Mouse (Mus musculus) midbrain, embryonic 13.5 days (tissue): ENCODE measurements around the gene Hcn3. TPM values are rescaled to one million over a fixed set of nuclear protein-coding genes. Genes with fewer than 3 reads are reported as not detected.

ENCODE experiments used
- ATAC-seq: fragments of 200-750 bp; cut with Nextera tagmentation; 2 replicates; pipeline ENCODE4 v1.8.0; 2017; ENCODE audit warnings: mild to moderate bottlenecking, moderate TSS enrichment, moderate library complexity
- H3K27ac ChIP-seq: fragments of 300-500 bp; sonication (generic); 2 replicates; pipeline ENCODE4 v1.5.1; 2015; ENCODE audit warnings: inconsistent platforms, mild to moderate bottlenecking, moderate library complexity
- H3K27me3 ChIP-seq: fragments of 300-500 bp; sonication (generic); 2 replicates; pipeline ENCODE4 v1.6.1; 2015; ENCODE audit warnings: mild to moderate bottlenecking, inconsistent platforms
- H3K36me3 ChIP-seq: fragments of 300-500 bp; sonication (generic); 2 replicates; pipeline ENCODE4 v1.6.1; 2015; ENCODE audit warnings: mild to moderate bottlenecking, inconsistent platforms
- H3K4me1 ChIP-seq: fragments of 300-500 bp; sonication (generic); replicated peaks from 2 replicates; pipeline ENCODE4 v1.6.1; 2015; ENCODE audit warnings: inconsistent platforms
- H3K4me2 ChIP-seq: fragments of 300-500 bp; sonication (generic); replicated peaks from 2 replicates; pipeline ENCODE4 v1.6.1; 2015; ENCODE audit warnings: moderate library complexity, mild to moderate bottlenecking, inconsistent platforms
- H3K4me3 ChIP-seq: fragments of 300-500 bp; sonication (generic); replicated peaks from 2 replicates; pipeline ENCODE4 v1.5.1; 2015; ENCODE audit warnings: mild to moderate bottlenecking, inconsistent platforms
- H3K9ac ChIP-seq: fragments of 300-500 bp; sonication (generic); replicated peaks from 2 replicates; pipeline ENCODE4 v1.6.1; 2015; ENCODE audit warnings: mild to moderate bottlenecking, inconsistent platforms
- H3K9me3 ChIP-seq: fragments of 300-500 bp; sonication (generic); 2 replicates; pipeline ENCODE4 v1.6.1; 2016; ENCODE audit warnings: mild to moderate bottlenecking, inconsistent platforms
- WGBS: fragments of 180-500 bp; shearing (Covaris S2); methylation state at CpG from one replicate; pipeline ENCODE4 v1.1.7; 2015; 5-methylcytosine and 5-hydroxymethylcytosine counted together
- polyA plus RNA-seq: library from polyadenylated mRNA; unstranded; fragments of >200 nt; fragmentation: Nextera tagmentation; extraction: Ambion mirVana; gene quantifications from 2 replicates; pipeline ENCODE4 v1.2.1, GENCODE M21; 2015

The Hcn3 gene
- 28.9 and 32.3 TPM in 2 replicates for polyA plus RNA-seq

GRCm38 (mm10) chr3:89159616-89160344 lies at the start of gene Hcn3:
Gene Hcn3, minus strand, starts transcription at chr3:89160196.
- peak; percentile 86 for ATAC-seq
- H3K27me3 ChIP-seq, result 0 out of 2 replicates have a peak, but pooled peaks cover 4% of the 10 kb centered on the region
- peak within 1 kb of the TSS; percentile 90 for H3K9ac ChIP-seq
- WGBS, result under 1% methylated on average over 47 of the region's 66 CpGs
- peaks cover 32% of the 10 kb centered on the region for H3K4me1 ChIP-seq
- no peaks in the 10 kb centered on the region for H3K36me3 ChIP-seq
- peak within 1 kb of the TSS; percentile 56 for H3K27ac ChIP-seq
- H3K4me3 ChIP-seq, result peak within 1 kb of the TSS; percentile 88
- H3K9me3 ChIP-seq, result no peaks in the 10 kb centered on the region
- peak within 1 kb of the TSS; percentile 92 for H3K4me2 ChIP-seq

- Histone ChIP-seq H3K4me2 (no peak overlapping the region), H3K4me3 (no peak overlapping the region), H3K36me3 (peaks cover 65% of the 10 kb centered on the region), H3K9me3 (no peaks in the 10 kb centered on the region), H3K9ac (no peak overlapping the region), H3K4me1 (peaks cover 16% of the 10 kb centered on the region), H3K27me3 (no peaks in the 10 kb centered on the region), H3K27ac (no peak overlapping the region)
- no peak for ATAC-seq
- 93% methylated on average over 7 of the region's 7 CpGs for WGBS
These were observed 49.7 kb upstream of the Hcn3 start for GRCm38 (mm10) chr3:89209731-89210130.

GRCm38 (mm10) chr3:89208736-89209135 lies 48.7 kb upstream of the Hcn3 start:
- peaks cover 12% of the 10 kb centered on the region for H3K4me1 ChIP-seq
- WGBS, result 87% methylated on average over 6 of the region's 6 CpGs
- H3K27ac ChIP-seq, result no peak overlapping the region
- peaks cover 71% of the 10 kb centered on the region for H3K36me3 ChIP-seq
- no peak overlapping the region for H3K4me3 ChIP-seq
- no peaks in the 10 kb centered on the region for H3K27me3 ChIP-seq
- no peaks in the 10 kb centered on the region for H3K9me3 ChIP-seq
- no peak overlapping the region for H3K4me2 ChIP-seq
- ATAC-seq, result no peak
- H3K9ac ChIP-seq, result no peak overlapping the region

- Histone ChIP-seq H3K27ac (no peak overlapping the region), H3K9me3 (no peaks in the 10 kb centered on the region), H3K27me3 (no peaks in the 10 kb centered on the region), H3K4me2 (no peak overlapping the region), H3K4me3 (no peak overlapping the region), H3K9ac (no peak overlapping the region), H3K4me1 (peaks cover 13% of the 10 kb centered on the region), H3K36me3 (peaks cover 71% of the 10 kb centered on the region)
- no peak for ATAC-seq
- WGBS, result 93% methylated on average over 13 of the region's 13 CpGs
These were observed 48.2 kb upstream of the Hcn3 start for GRCm38 (mm10) chr3:89208075-89208657.

GRCm38 (mm10) chr3:89206695-89207094 lies 46.7 kb upstream of the Hcn3 start:
- Histone ChIP-seq H3K36me3 (peaks cover 71% of the 10 kb centered on the region), H3K27me3 (no peaks in the 10 kb centered on the region), H3K9ac (no peak overlapping the region), H3K4me2 (no peak overlapping the region), H3K27ac (no peak overlapping the region), H3K4me1 (peaks cover 9% of the 10 kb centered on the region), H3K9me3 (no peaks in the 10 kb centered on the region), H3K4me3 (no peak overlapping the region)
- WGBS, result 95% methylated on average over 2 of the region's 2 CpGs
- ATAC-seq, result no peak

GRCm38 (mm10) chr3:89206079-89206478 lies 46.1 kb upstream of the Hcn3 start:
- Histone ChIP-seq H3K9me3 (no peaks in the 10 kb centered on the region), H3K27me3 (no peaks in the 10 kb centered on the region), H3K4me3 (no peak overlapping the region), H3K4me2 (no peak overlapping the region), H3K9ac (no peak overlapping the region), H3K4me1 (peaks cover 9% of the 10 kb centered on the region), H3K36me3 (peaks cover 69% of the 10 kb centered on the region), H3K27ac (no peak overlapping the region)
- WGBS, result 92% methylated on average over 7 of the region's 7 CpGs
- ATAC-seq, result no peak

- peak; percentile 53 for ATAC-seq
- peak overlapping the region; percentile 47; the same call in 1 of the 2 replicates for H3K27ac ChIP-seq
- no peaks in the 10 kb centered on the region for H3K9me3 ChIP-seq
- peaks cover 9% of the 10 kb centered on the region for H3K4me1 ChIP-seq
- peak overlapping the region; percentile 64 for H3K4me3 ChIP-seq
- H3K36me3 ChIP-seq, result peaks cover 40% of the 10 kb centered on the region
- peak overlapping the region; percentile 69 for H3K9ac ChIP-seq
- WGBS, result 43% methylated on average over 5 of the region's 5 CpGs
- no peaks in the 10 kb centered on the region for H3K27me3 ChIP-seq
- H3K4me2 ChIP-seq, result peak overlapping the region; percentile 69
These were observed 43.1 kb upstream of the Hcn3 start for GRCm38 (mm10) chr3:89203142-89203514.

- Histone ChIP-seq H3K9ac (peak within 1 kb of the TSS; percentile 69), H3K27me3 (no peaks in the 10 kb centered on the region), H3K4me1 (peaks cover 9% of the 10 kb centered on the region), H3K9me3 (no peaks in the 10 kb centered on the region), H3K27ac (peak within 1 kb of the TSS; percentile 47; the same call in 1 of the 2 replicates), H3K36me3 (peaks cover 34% of the 10 kb centered on the region), H3K4me2 (peak within 1 kb of the TSS; percentile 69), H3K4me3 (peak within 1 kb of the TSS; percentile 64)
- ATAC-seq, result peak; percentile 83
- 26% methylated on average over 13 of the region's 13 CpGs for WGBS
These were observed 42.5 kb upstream of the Hcn3 start, which contains the start of gene Gba for GRCm38 (mm10) chr3:89202253-89203141. Gene Gba, plus strand, starts transcription at chr3:89202928.

- Histone ChIP-seq H3K9ac (no peak overlapping the region), H3K4me3 (no peak overlapping the region)
These were observed 39.8 kb upstream of the Hcn3 start for GRCm38 (mm10) chr3:89199839-89200238.

GRCm38 (mm10) chr3:89195979-89196877 lies 36.2 kb upstream of the Hcn3 start:
- Histone ChIP-seq H3K9me3 (no peaks in the 10 kb centered on the region), H3K27ac (peak overlapping the region; percentile 82), H3K4me1 (peaks cover 9% of the 10 kb centered on the region), H3K36me3 (no peaks in the 10 kb centered on the region), H3K4me2 (peak overlapping the region; percentile 65), H3K4me3 (peak overlapping the region; percentile 38), H3K9ac (peak overlapping the region; percentile 66), H3K27me3 (no peaks in the 10 kb centered on the region)
- peak; percentile 95 for ATAC-seq
- WGBS, result 5% methylated on average over 33 of the region's 33 CpGs

More at GRCm38 (mm10) chr3:89199839-89200238, 39.8 kb upstream of the Hcn3 start:
- peaks cover 7% of the 10 kb centered on the region for H3K36me3 ChIP-seq
- H3K4me2 ChIP-seq, result no peak overlapping the region
- H3K27me3 ChIP-seq, result no peaks in the 10 kb centered on the region
- no peak overlapping the region for H3K27ac ChIP-seq
- 84% methylated on average over 3 of the region's 3 CpGs for WGBS
- no peaks in the 10 kb centered on the region for H3K9me3 ChIP-seq
- H3K4me1 ChIP-seq, result peaks cover 18% of the 10 kb centered on the region
- no peak for ATAC-seq

- H3K4me2 ChIP-seq, result no peak overlapping the region
- H3K27me3 ChIP-seq, result no peaks in the 10 kb centered on the region
- H3K36me3 ChIP-seq, result peaks cover under 1% of the 10 kb centered on the region; the same call in 1 of the 2 replicates
- no peak for ATAC-seq
- H3K9me3 ChIP-seq, result no peaks in the 10 kb centered on the region
- 91% methylated on average over 2 of the region's 2 CpGs for WGBS
- H3K4me1 ChIP-seq, result peaks cover 9% of the 10 kb centered on the region
- no peak overlapping the region for H3K4me3 ChIP-seq
- H3K27ac ChIP-seq, result no peak overlapping the region
- no peak overlapping the region for H3K9ac ChIP-seq
These were observed 33.9 kb upstream of the Hcn3 start for GRCm38 (mm10) chr3:89193853-89194252.
